Mouse (Mus musculus) midbrain, postnatal 0 days (tissue): ENCODE results near the gene Cadps. TPM values are rescaled to one million over a fixed set of nuclear protein-coding genes. Genes with fewer than 3 reads are reported as not detected.

Experiments
- ATAC-seq: fragments of 200-750 bp; cut with Nextera tagmentation; 2 replicates; pipeline ENCODE4 v1.8.0; 2017; ENCODE audit warnings: moderate number of reproducible peaks, mild to moderate bottlenecking, moderate TSS enrichment, moderate library complexity; ENCODE audit not compliant: low FRiP score
- DNase-seq: peaks from one replicate; pipeline ENCODE4 v3.0.0-alpha.2; 2015; ENCODE audit warnings: low spot score
- H3K27ac ChIP-seq: fragments of 300-500 bp; sonication (generic); 2 replicates; pipeline ENCODE4 v1.5.1; 2014; ENCODE audit warnings: low read depth, mild to moderate bottlenecking, low read length, mixed read lengths
- H3K27me3 ChIP-seq: fragments of 300-500 bp; sonication (generic); 2 replicates; pipeline ENCODE4 v1.6.1; 2014; ENCODE audit warnings: low read length, control low read depth, mixed read lengths; ENCODE audit not compliant: insufficient read depth
- H3K36me3 ChIP-seq: fragments of 300-500 bp; sonication (generic); 2 replicates; pipeline ENCODE4 v1.6.1; 2014; ENCODE audit warnings: low read length, control low read depth, mixed read lengths; ENCODE audit not compliant: insufficient read depth
- H3K4me1 ChIP-seq: fragments of 300-500 bp; sonication (generic); 2 replicates; pipeline ENCODE4 v1.6.1; 2014; ENCODE audit warnings: mild to moderate bottlenecking, control low read depth, antibody characterized with exemption, low read length, mixed read lengths; ENCODE audit not compliant: insufficient read depth
- H3K4me2 ChIP-seq: fragments of 300-500 bp; sonication (generic); 2 replicates; pipeline ENCODE4 v1.6.1; 2014; ENCODE audit warnings: low read depth, mild to moderate bottlenecking, low read length, mixed read lengths; ENCODE audit not compliant: poor library complexity, severe bottlenecking
- H3K4me3 ChIP-seq: fragments of 300-500 bp; sonication (generic); 2 replicates; pipeline ENCODE4 v1.5.1; 2014; ENCODE audit warnings: low read depth, mild to moderate bottlenecking, low read length, moderate library complexity
- H3K9ac ChIP-seq: fragments of 300-500 bp; sonication (generic); replicated peaks from 2 replicates; pipeline ENCODE4 v1.6.1; 2014; ENCODE audit warnings: mild to moderate bottlenecking, low read length, moderate library complexity, mixed read lengths; ENCODE audit not compliant: poor library complexity, severe bottlenecking
- H3K9me3 ChIP-seq: fragments of 300-500 bp; sonication (generic); 2 replicates; pipeline ENCODE4 v1.6.1; 2016; ENCODE audit warnings: low read length, control low read depth
- CTCF ChIP-seq: IDR thresholded peaks from 2 replicates; pipeline ENCODE4 v1.5.1; 2016; ENCODE audit warnings: antibody characterized with exemption, mild to moderate bottlenecking
- WGBS: fragments of 180-500 bp; shearing (Covaris S2); extraction: QIAGEN DNeasy Blood & Tissue Kit; methylation state at CpG from one replicate; pipeline ENCODE4 v1.1.7; 2014; 5-methylcytosine and 5-hydroxymethylcytosine counted together
- polyA plus RNA-seq: library from polyadenylated mRNA; unstranded; fragments of >200 nt; fragmentation: Nextera tagmentation; extraction: Ambion mirVana; gene quantifications from 2 replicates; pipeline ENCODE4 v1.2.1, GENCODE M21; 2015
- total RNA-seq: library from RNA; depleted of rRNA; stranded (reverse); fragments of >200 nt; gene quantifications from 2 replicates; pipeline ENCODE4 v1.2.3, GENCODE M21; 2014

Gene Cadps
- total and polyA plus RNA-seq, 2 experiments from 2014 or later, result 38.6 to 194 TPM

DNA sequence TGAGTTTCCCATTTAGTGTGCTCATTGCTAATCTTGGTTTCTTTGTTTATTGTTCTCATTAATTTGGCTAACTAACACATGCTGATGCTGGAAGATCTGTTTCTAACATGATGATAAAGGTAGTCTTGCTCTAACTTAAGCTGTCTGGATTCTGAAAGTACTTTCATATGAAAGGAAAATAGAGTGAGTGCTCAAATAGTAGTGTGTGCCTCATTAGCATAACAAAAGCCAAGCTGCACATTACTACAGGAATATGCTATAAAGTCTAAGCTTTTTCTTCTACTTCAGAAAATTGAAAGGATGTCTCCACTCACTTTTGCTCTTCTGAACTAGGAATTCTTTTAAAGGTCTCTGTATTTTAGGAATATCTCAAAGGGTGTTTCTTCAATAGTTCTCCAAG, 15.4 kb upstream of the Cadps start:
- H3K36me3 ChIP-seq, result no peaks in the 10 kb centered on the region
- ATAC-seq (no peak), DNase-seq (no peak)
- no peaks in the 10 kb centered on the region for H3K27me3 ChIP-seq
- H3K9me3 ChIP-seq, result no peaks in the 10 kb centered on the region
- no peak overlapping the region for H3K9ac ChIP-seq
- H3K4me3 ChIP-seq, result no peak overlapping the region
- H3K4me1 ChIP-seq, result no peaks in the 10 kb centered on the region
- TF ChIP-seq CTCF, result no peak
- H3K27ac ChIP-seq, result no peak overlapping the region
- no peak overlapping the region for H3K4me2 ChIP-seq

DNA sequence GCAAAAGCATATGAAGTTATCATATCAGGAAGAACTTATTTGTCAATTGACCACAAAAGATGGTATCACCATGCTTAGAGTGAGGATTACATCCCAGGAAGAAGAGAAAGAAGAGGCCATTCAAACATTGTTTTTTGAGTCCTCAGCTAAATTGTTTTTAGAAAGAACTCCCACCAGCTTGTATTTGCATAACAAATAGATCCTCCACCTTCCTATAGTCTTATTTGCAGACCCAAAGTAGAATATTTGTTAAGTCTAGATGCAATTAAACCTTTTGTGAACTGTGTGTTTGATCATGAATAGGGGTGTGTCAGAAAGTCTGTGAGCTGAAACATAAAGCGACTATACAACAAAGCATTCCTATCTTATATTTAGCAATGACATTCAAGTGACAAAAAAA, 15.0 kb upstream of the Cadps start:
- ATAC-seq, result no peak

DNA sequence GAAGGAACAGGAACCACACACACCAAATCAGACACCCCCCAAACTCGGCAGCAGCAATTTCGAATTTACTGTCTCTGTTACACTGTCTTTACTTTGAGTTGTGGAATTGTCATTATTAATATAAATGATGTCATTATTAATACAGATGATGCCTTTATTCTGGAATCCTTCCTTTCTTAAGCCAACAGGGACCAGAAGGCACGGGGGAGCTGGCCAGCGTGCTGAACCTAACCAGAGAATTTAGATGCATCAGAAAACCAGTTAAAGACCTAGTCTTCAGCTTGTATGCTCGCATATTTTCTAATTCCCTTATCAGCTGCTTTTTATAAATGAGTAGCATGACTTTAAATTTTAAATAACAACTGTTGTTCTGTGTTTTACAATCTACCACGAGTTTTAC, 902 bp upstream of the Cadps start:
- no peak for DNase-seq
- no peaks in the 10 kb centered on the region; the same call in 1 of the 2 replicates for H3K4me1 ChIP-seq
- H3K9ac ChIP-seq, result no peak overlapping the region; the same call in 1 of the 2 replicates
- H3K27ac ChIP-seq, result 0 out of 2 replicates have a peak overlapping the region, but pooled peaks have one; percentile 100
- H3K9me3 ChIP-seq, result no peaks in the 10 kb centered on the region
- peak overlapping the region; percentile 92 for H3K4me3 ChIP-seq
- H3K27me3 ChIP-seq, result no peaks in the 10 kb centered on the region
- ATAC-seq, result no peak
- no peaks in the 10 kb centered on the region for H3K36me3 ChIP-seq
- 11% methylated on average over 6 of the region's 6 CpGs for WGBS
- peak overlapping the region; percentile 72 for H3K4me2 ChIP-seq
- no peak for TF ChIP-seq CTCF

More for the DNA sequence above, 15.0 kb upstream of the Cadps start:
- H3K4me1 ChIP-seq, result no peaks in the 10 kb centered on the region
- 23% methylated on average over 1 of the region's 1 CpGs for WGBS
- H3K9ac ChIP-seq, result no peak overlapping the region
- H3K36me3 ChIP-seq, result no peaks in the 10 kb centered on the region
- no peak for TF ChIP-seq CTCF
- H3K27me3 ChIP-seq, result no peaks in the 10 kb centered on the region
- H3K4me2 ChIP-seq, result no peak overlapping the region
- no peak overlapping the region for H3K4me3 ChIP-seq
- DNase-seq, result no peak
- H3K27ac ChIP-seq, result no peak overlapping the region
- H3K9me3 ChIP-seq, result no peaks in the 10 kb centered on the region

GRCm38 (mm10) chr14:12821831-12822490, 918 bp downstream of the Cadps start:
- Histone ChIP-seq H3K27ac (peak overlapping the region; percentile 100), H3K9ac (peak overlapping the region; percentile 99), H3K4me2 (peak overlapping the region; percentile 72), H3K4me1 (no peaks in the 10 kb centered on the region; the same call in 1 of the 2 replicates), H3K4me3 (peak overlapping the region; percentile 92), H3K27me3 (no peaks in the 10 kb centered on the region), H3K9me3 (no peaks in the 10 kb centered on the region), H3K36me3 (no peaks in the 10 kb centered on the region)
- ATAC-seq, result peak; percentile 82
- DNase-seq, result peak; percentile 78
- TF ChIP-seq CTCF, result no peak
- WGBS, result under 1% methylated on average over 49 of the region's 58 CpGs

GRCm38 (mm10) chr14:12821156-12821813, 1.6 kb downstream of the Cadps start:
- WGBS, result 1% methylated on average over 13 of the region's 13 CpGs
- Histone ChIP-seq H3K9ac (peak overlapping the region; percentile 99), H3K4me2 (peak overlapping the region; percentile 72), H3K27me3 (no peaks in the 10 kb centered on the region), H3K36me3 (no peaks in the 10 kb centered on the region), H3K27ac (peak overlapping the region; percentile 100), H3K9me3 (no peaks in the 10 kb centered on the region), H3K4me3 (peak overlapping the region; percentile 92), H3K4me1 (no peaks in the 10 kb centered on the region; the same call in 1 of the 2 replicates)
- peak; percentile 31 for ATAC-seq
- peak; percentile 54 for DNase-seq
- peak; percentile 62 for TF ChIP-seq CTCF

- Histone ChIP-seq H3K4me2 (peak overlapping the region; percentile 72), H3K9ac (no peak overlapping the region), H3K36me3 (no peaks in the 10 kb centered on the region), H3K9me3 (no peaks in the 10 kb centered on the region), H3K27me3 (no peaks in the 10 kb centered on the region), H3K4me1 (no peaks in the 10 kb centered on the region; the same call in 1 of the 2 replicates), H3K4me3 (peak overlapping the region; percentile 92), H3K27ac (no peak overlapping the region)
- ATAC-seq, result no peak
- DNase-seq, result no peak
- 67% methylated on average over 1 of the region's 1 CpGs for WGBS
- no peak for TF ChIP-seq CTCF
These were observed 2.7 kb downstream of the Cadps start for GRCm38 (mm10) chr14:12820149-12820548.
